Mouse (Mus musculus) midbrain, embryonic 11.5 days (tissue): Measurements from ENCODE around the gene Tenm3. TPM values are rescaled to one million over a fixed set of nuclear protein-coding genes. Genes with fewer than 3 reads are reported as not detected.

Source experiments
- ATAC-seq: fragments of 200-750 bp; cut with Nextera tagmentation; 2 replicates; pipeline ENCODE4 v1.8.0; 2017; ENCODE audit warnings: moderate TSS enrichment, moderate library complexity; ENCODE audit not compliant: low FRiP score
- DNase-seq: peaks from one replicate; pipeline ENCODE4 v3.0.0; 2015; ENCODE audit warnings: low spot score; ENCODE audit errors: missing footprints
- H3K27ac ChIP-seq: fragments of 300-500 bp; sonication (generic); 2 replicates; pipeline ENCODE4 v1.5.1; 2014; ENCODE audit warnings: low read depth, low read length
- H3K27me3 ChIP-seq: fragments of 300-500 bp; sonication (generic); 2 replicates; pipeline ENCODE4 v1.6.1; 2014; ENCODE audit warnings: mild to moderate bottlenecking, low read length, moderate library complexity, mixed read lengths; ENCODE audit not compliant: control insufficient read depth, insufficient read depth
- H3K36me3 ChIP-seq: fragments of 300-500 bp; sonication (generic); 2 replicates; pipeline ENCODE4 v1.6.1; 2014; ENCODE audit warnings: mild to moderate bottlenecking, low read length, moderate library complexity, mixed read lengths; ENCODE audit not compliant: control insufficient read depth, insufficient read depth
- H3K4me1 ChIP-seq: fragments of 300-500 bp; sonication (generic); 2 replicates; pipeline ENCODE4 v1.6.1; 2014; ENCODE audit warnings: low read length; ENCODE audit not compliant: control insufficient read depth, insufficient read depth
- H3K4me2 ChIP-seq: fragments of 300-500 bp; sonication (generic); 2 replicates; pipeline ENCODE4 v1.6.1; 2014; ENCODE audit warnings: mild to moderate bottlenecking, moderate library complexity
- H3K4me3 ChIP-seq: fragments of 300-500 bp; sonication (generic); 2 replicates; pipeline ENCODE4 v1.5.1; 2014; ENCODE audit warnings: low read depth, low read length
- H3K9ac ChIP-seq: fragments of 300-500 bp; sonication (generic); 2 replicates; pipeline ENCODE4 v1.6.1; 2014; ENCODE audit warnings: low read length
- H3K9me3 ChIP-seq: fragments of 300-500 bp; sonication (generic); 2 replicates; pipeline ENCODE4 v1.6.1; 2016; ENCODE audit warnings: low read length; ENCODE audit not compliant: control insufficient read depth
- WGBS: fragments of 180-500 bp; shearing (Covaris S2); extraction: QIAGEN DNeasy Blood & Tissue Kit; methylation state at CpG from one replicate; pipeline ENCODE4 v1.1.7; 2014; 5-methylcytosine and 5-hydroxymethylcytosine counted together
- polyA plus RNA-seq: library from polyadenylated mRNA; unstranded; fragments of >200 nt; fragmentation: Nextera tagmentation; extraction: Ambion mirVana; gene quantifications from 2 replicates; pipeline ENCODE4 v1.2.1, GENCODE M21; 2014

The Tenm3 gene
- polyA plus RNA-seq, 1 experiment from 2014 or later, result 39.6 TPM

- no peak for ATAC-seq
- H3K27me3 ChIP-seq, result peaks cover 3% of the 10 kb centered on the region; the same call in 1 of the 2 replicates
- WGBS, result 96% methylated on average over 11 of the region's 11 CpGs
- H3K27ac ChIP-seq, result no peak overlapping the region
- H3K4me1 ChIP-seq, result peaks cover 5% of the 10 kb centered on the region; the same call in 1 of the 2 replicates
- H3K4me2 ChIP-seq, result no peak overlapping the region
- no peak for DNase-seq
- peaks cover 13% of the 10 kb centered on the region for H3K9me3 ChIP-seq
- no peak overlapping the region for H3K9ac ChIP-seq
- no peak overlapping the region for H3K4me3 ChIP-seq
- peaks cover 22% of the 10 kb centered on the region for H3K36me3 ChIP-seq
These were observed 568.7 kb downstream of the Tenm3 start for GRCm38 (mm10) chr8:48275066-48275465.

- no peak overlapping the region for H3K4me3 ChIP-seq
- 96% methylated on average over 11 of the region's 11 CpGs for WGBS
- ATAC-seq, result no peak
These were observed 569.2 kb downstream of the Tenm3 start for GRCm38 (mm10) chr8:48274566-48274965.

GRCm38 (mm10) chr8:48268638-48269037 is 575.1 kb downstream of the Tenm3 start:
- no peak overlapping the region for H3K4me2 ChIP-seq
- DNase-seq (no peak), ATAC-seq (no peak)
- no peak overlapping the region for H3K4me3 ChIP-seq
- H3K4me1 ChIP-seq, result no peaks in the 10 kb centered on the region
- H3K27ac ChIP-seq, result no peak overlapping the region
- no peaks in the 10 kb centered on the region for H3K9me3 ChIP-seq
- H3K36me3 ChIP-seq, result 0 out of 2 replicates have a peak, but pooled peaks cover 3% of the 10 kb centered on the region
- H3K27me3 ChIP-seq, result peaks cover 3% of the 10 kb centered on the region; the same call in 1 of the 2 replicates
- 93% methylated on average over 10 of the region's 10 CpGs for WGBS
- H3K9ac ChIP-seq, result no peak overlapping the region

More at GRCm38 (mm10) chr8:48274566-48274965, 569.2 kb downstream of the Tenm3 start:
- Histone ChIP-seq H3K9ac (no peak overlapping the region), H3K4me2 (no peak overlapping the region), H3K4me1 (peaks cover 5% of the 10 kb centered on the region; the same call in 1 of the 2 replicates), H3K9me3 (peaks cover 13% of the 10 kb centered on the region), H3K36me3 (peaks cover 22% of the 10 kb centered on the region), H3K27me3 (peaks cover 3% of the 10 kb centered on the region; the same call in 1 of the 2 replicates), H3K27ac (no peak overlapping the region)
- no peak for DNase-seq

- Histone ChIP-seq H3K4me3 (no peak overlapping the region), H3K27me3 (no peaks in the 10 kb centered on the region), H3K4me2 (no peak overlapping the region), H3K9me3 (no peaks in the 10 kb centered on the region), H3K4me1 (no peaks in the 10 kb centered on the region; the same call in 1 of the 2 replicates), H3K36me3 (peaks cover 4% of the 10 kb centered on the region; the same call in 1 of the 2 replicates), H3K9ac (no peak overlapping the region), H3K27ac (no peak overlapping the region)
- ATAC-seq, result no peak
- no peak for DNase-seq
- WGBS, result 95% methylated on average over 10 of the region's 10 CpGs
These were observed 583.5 kb downstream of the Tenm3 start for GRCm38 (mm10) chr8:48260265-48260664.

- H3K4me2 ChIP-seq, result no peak overlapping the region
- DNase-seq (no peak), ATAC-seq (no peak)
- H3K4me1 ChIP-seq, result no peaks in the 10 kb centered on the region; the same call in 1 of the 2 replicates
- H3K27me3 ChIP-seq, result no peaks in the 10 kb centered on the region
- H3K27ac ChIP-seq, result no peak overlapping the region
- peaks cover 4% of the 10 kb centered on the region; the same call in 1 of the 2 replicates for H3K36me3 ChIP-seq
- no peak overlapping the region for H3K4me3 ChIP-seq
- WGBS, result 84% methylated on average over 6 of the region's 6 CpGs
- no peak overlapping the region for H3K9ac ChIP-seq
- no peaks in the 10 kb centered on the region for H3K9me3 ChIP-seq
These were observed 583.9 kb downstream of the Tenm3 start for GRCm38 (mm10) chr8:48259832-48260231.

DNA sequence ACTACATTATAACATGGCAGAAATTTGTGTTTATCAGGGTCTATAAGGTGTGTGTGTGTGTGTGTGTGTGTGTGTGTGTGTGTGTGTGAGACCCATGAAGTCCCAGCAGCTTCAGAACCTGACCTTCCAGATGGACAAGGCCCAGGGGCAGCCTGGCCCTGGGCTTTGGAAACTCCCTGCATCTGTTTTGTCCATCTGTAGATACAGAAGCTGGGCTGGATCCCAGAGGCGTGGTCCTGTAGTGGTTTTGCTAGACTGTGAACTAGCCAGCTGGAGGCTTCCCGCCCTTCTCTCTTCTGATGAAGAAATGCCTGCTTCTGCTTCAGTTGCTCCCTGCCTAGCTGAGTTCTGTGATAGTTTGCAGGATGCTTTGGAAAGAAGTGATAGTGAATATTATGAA is 599.9 kb downstream of the Tenm3 start:
- ATAC-seq (no peak), DNase-seq (no peak)
- Histone ChIP-seq H3K36me3 (peaks cover 3% of the 10 kb centered on the region; the same call in 1 of the 2 replicates), H3K4me2 (no peak overlapping the region), H3K9ac (no peak overlapping the region), H3K9me3 (no peaks in the 10 kb centered on the region), H3K27ac (no peak overlapping the region), H3K27me3 (no peaks in the 10 kb centered on the region), H3K4me3 (no peak overlapping the region), H3K4me1 (no peaks in the 10 kb centered on the region)
- WGBS, result 90% methylated on average over 2 of the region's 2 CpGs

GRCm38 (mm10) chr8:48240917-48241531 is 602.7 kb downstream of the Tenm3 start:
- H3K4me3 ChIP-seq, result no peak overlapping the region
- no peaks in the 10 kb centered on the region for H3K4me1 ChIP-seq
- peaks cover 7% of the 10 kb centered on the region; the same call in 1 of the 2 replicates for H3K36me3 ChIP-seq
- no peak overlapping the region for H3K27ac ChIP-seq
- no peak for ATAC-seq
- H3K4me2 ChIP-seq, result no peak overlapping the region
- no peaks in the 10 kb centered on the region for H3K27me3 ChIP-seq
- H3K9ac ChIP-seq, result no peak overlapping the region
- WGBS, result 83% methylated on average over 6 of the region's 6 CpGs
- no peaks in the 10 kb centered on the region; the same call in 1 of the 2 replicates for H3K9me3 ChIP-seq
- DNase-seq, result no peak

DNA sequence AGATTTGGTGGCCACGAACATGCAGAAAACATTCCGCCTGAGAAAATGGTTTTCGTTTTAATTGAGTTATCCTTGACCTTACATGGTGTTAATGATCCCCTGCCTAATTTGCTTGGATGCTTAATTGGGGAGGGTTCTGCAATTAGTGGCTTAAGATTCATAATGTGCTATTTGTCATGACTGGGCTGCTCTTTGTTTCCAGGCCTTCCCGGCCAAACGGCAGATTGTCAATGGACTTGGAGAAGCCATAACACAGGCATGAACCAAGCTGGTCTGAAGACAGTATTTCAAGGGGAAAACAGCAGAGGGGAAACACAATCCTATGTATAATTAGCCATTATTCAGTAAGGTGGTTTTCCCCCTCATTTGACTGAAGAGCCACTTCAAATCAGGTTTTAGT is 606.8 kb downstream of the Tenm3 start:
- no peaks in the 10 kb centered on the region; the same call in 1 of the 2 replicates for H3K9me3 ChIP-seq
- H3K4me3 ChIP-seq, result no peak overlapping the region
- peaks cover 23% of the 10 kb centered on the region for H3K36me3 ChIP-seq
- no peak for DNase-seq
- no peaks in the 10 kb centered on the region for H3K4me1 ChIP-seq
- ATAC-seq, result no peak
- no peak overlapping the region for H3K27ac ChIP-seq
- no peak overlapping the region for H3K9ac ChIP-seq
- H3K4me2 ChIP-seq, result no peak overlapping the region
- no peaks in the 10 kb centered on the region for H3K27me3 ChIP-seq
- WGBS, result 92% methylated on average over 5 of the region's 5 CpGs

GRCm38 (mm10) chr8:48232927-48233326 is 610.8 kb downstream of the Tenm3 start:
- ATAC-seq (no peak), DNase-seq (no peak)
- WGBS, result 95% methylated on average over 7 of the region's 7 CpGs
- no peaks in the 10 kb centered on the region; the same call in 1 of the 2 replicates for H3K9me3 ChIP-seq
- no peak overlapping the region for H3K9ac ChIP-seq
- H3K4me1 ChIP-seq, result no peaks in the 10 kb centered on the region
- no peak overlapping the region for H3K4me2 ChIP-seq
- no peak overlapping the region for H3K27ac ChIP-seq
- H3K27me3 ChIP-seq, result no peaks in the 10 kb centered on the region
- no peak overlapping the region for H3K4me3 ChIP-seq
- H3K36me3 ChIP-seq, result peaks cover 31% of the 10 kb centered on the region
